ENCODE assay signal across 8 mouse cellular contexts in genomic region chr17:24528560-24528918, GRCm38 (mm10). TPM values are rescaled to one million over a fixed set of nuclear protein-coding genes. Genes with fewer than 3 reads are reported as not detected.
A peak's percentile ranks its signal among the peaks of the same experiment; 100 is the strongest.
DNase-seq lines count a peak whose midpoint lies in the region; ATAC-seq and TF ChIP-seq lines count a peak whose summit lies in the region.

No protein-coding gene starts in this region.

- H3K9ac ChIP-seq in limb, embryonic 13.5 days, result peak overlapping the region; percentile 80
- H3K9ac ChIP-seq in stomach, embryonic 16.5 days (ENCODE audit: low read length), result peak overlapping the region; percentile 81

- DNase-seq in CD4-positive, CD25-positive, alpha-beta regulatory T cell, adult 2 months (ENCODE audit: low read depth, low spot score), result peak; percentile 75
- DNase-seq in spleen, adult 2 months (ENCODE audit: low read depth in 1 of 2, low spot score in 2 of 2), result no peak
- DNase-seq in spleen, adult 12 weeks (ENCODE audit: low spot score), result no peak
- no peak for DNase-seq in cerebellum, adult 9-11 months
- no peak for DNase-seq in retina, embryonic 14.5 days (ENCODE audit: low spot score)

- peak overlapping the region; percentile 79 for H3K4me2 ChIP-seq in limb, embryonic 13.5 days (replicated peaks)
- H3K4me2 ChIP-seq in stomach, embryonic 16.5 days (ENCODE audit: low read depth, low read length), result peak overlapping the region; percentile 66

- no peaks in the 10 kb centered on the region for H3K9me3 ChIP-seq in limb, embryonic 13.5 days
- H3K9me3 ChIP-seq in stomach, embryonic 16.5 days (replicated peaks; ENCODE audit: control insufficient read depth, low read length), result no peaks in the 10 kb centered on the region

- H3K27ac ChIP-seq in spleen, adult 2 months (ENCODE audit: insufficient read depth, low read length), result peak overlapping the region; percentile 50; the same call in 1 of the 2 replicates
- H3K27ac ChIP-seq in limb, embryonic 13.5 days, result peak overlapping the region; percentile 79
- peak overlapping the region; percentile 85 for H3K27ac ChIP-seq in stomach, embryonic 16.5 days (ENCODE audit: low read length)

- H3K4me1 ChIP-seq in spleen, adult 2 months (ENCODE audit: control insufficient read depth, insufficient read depth, insufficient read length), result peaks cover 22% of the 10 kb centered on the region
- H3K4me1 ChIP-seq in limb, embryonic 13.5 days, result peaks cover 72% of the 10 kb centered on the region
- peaks cover 42% of the 10 kb centered on the region for H3K4me1 ChIP-seq in stomach, embryonic 16.5 days (ENCODE audit: control insufficient read depth, insufficient read depth, low read length)

- no peak for TF ChIP-seq POLR2A in spleen, adult 2 months (IDR thresholded peaks at IDR 0.05; ENCODE audit: low read depth, low read length)

- H3K27me3 ChIP-seq in spleen, adult 2 months (ENCODE audit: control insufficient read depth, insufficient read depth, low read length), result no peaks in the 10 kb centered on the region
- no peaks in the 10 kb centered on the region for H3K27me3 ChIP-seq in limb, embryonic 13.5 days
- no peaks in the 10 kb centered on the region for H3K27me3 ChIP-seq in stomach, embryonic 16.5 days (ENCODE audit: control insufficient read depth, insufficient read depth, low read length)

- no peak for TF ChIP-seq CTCF in spleen, adult 2 months (IDR thresholded peaks at IDR 0.05; ENCODE audit: extremely low read depth, insufficient read depth, insufficient read length, insufficient replicate concordance)

- H3K36me3 ChIP-seq in spleen, adult 2 months (ENCODE audit: control insufficient read depth, insufficient read depth, low read length), result peaks cover 7% of the 10 kb centered on the region; the same call in 1 of the 2 replicates
- peaks cover 24% of the 10 kb centered on the region for H3K36me3 ChIP-seq in limb, embryonic 13.5 days
- H3K36me3 ChIP-seq in stomach, embryonic 16.5 days (ENCODE audit: control insufficient read depth, insufficient read depth, low read length), result 0 out of 2 replicates have a peak, but pooled peaks cover 6% of the 10 kb centered on the region

- WGBS in spleen, adult 2 months, result under 1% methylated on average over 8 of the region's 8 CpGs
- WGBS in limb, embryonic 13.5 days, result under 1% methylated on average over 8 of the region's 8 CpGs
- WGBS in stomach, embryonic 16.5 days, result under 1% methylated on average over 8 of the region's 8 CpGs

- ATAC-seq in CD4-positive, CD25-positive, alpha-beta regulatory T cell, adult 4 months, result no peak
- ATAC-seq in limb, embryonic 13.5 days (ENCODE audit: low FRiP score, low read depth), result no peak
- ATAC-seq in stomach, embryonic 16.5 days (ENCODE audit: insufficient read depth, low FRiP score), result no peak

- H3K4me3 ChIP-seq in spleen, adult 2 months (ENCODE audit: extremely low read depth, insufficient read depth, insufficient read length), result peak overlapping the region; percentile 64
- H3K4me3 ChIP-seq in limb, embryonic 13.5 days, result peak overlapping the region; percentile 88
- H3K4me3 ChIP-seq in stomach, embryonic 16.5 days (replicated peaks; ENCODE audit: low read length), result peak overlapping the region; percentile 65

RNA-seq across cellular contexts. Expression of gene Traf7, which starts 0.8 kb away (rescaled TPM):
- polyA plus RNA-seq in CD4-positive, CD25-positive, alpha-beta regulatory T cell, adult 4 months (2017; shearing (Covaris generic)), result 10 to 100 TPM; 52.8 to 72.1 TPM
- 182 and 213 TPM in 2 replicates for polyA plus RNA-seq in spleen, adult 2 months (2012; rRNA removed)
- polyA plus RNA-seq in limb, embryonic 13.5 days (2015; fragmentation: Nextera tagmentation; extraction: Ambion mirVana), result 96.2 and 103 TPM in 2 replicates
- polyA plus RNA-seq in stomach, embryonic 16.5 days (2015; fragmentation: Nextera tagmentation; extraction: Ambion mirVana), result 80.6 and 104 TPM in 2 replicates

RNA-seq across cellular contexts. Expression of gene Rab26, which starts 5.5 kb away (rescaled TPM):
- polyA plus RNA-seq in CD4-positive, CD25-positive, alpha-beta regulatory T cell, adult 4 months (2017; shearing (Covaris generic)), result 1 to 10 TPM; 4.0 to 5.0 TPM
- polyA plus RNA-seq in spleen, adult 2 months (2012; rRNA removed), result 2.2 and 2.5 TPM in 2 replicates
- 3.4 TPM in 2 replicates for polyA plus RNA-seq in limb, embryonic 13.5 days (2015; fragmentation: Nextera tagmentation; extraction: Ambion mirVana)
- polyA plus RNA-seq in stomach, embryonic 16.5 days (2015; fragmentation: Nextera tagmentation; extraction: Ambion mirVana), result 7.9 and 9.4 TPM in 2 replicates

RNA-seq across cellular contexts. Expression of gene Pkd1, which starts 21.1 kb away (rescaled TPM):
- polyA plus RNA-seq in CD4-positive, CD25-positive, alpha-beta regulatory T cell, adult 4 months (2017; shearing (Covaris generic)), result 10 to 100 TPM; 16.8 to 34.7 TPM
- polyA plus RNA-seq in spleen, adult 2 months (2012; rRNA removed), result 70.8 and 73.9 TPM in 2 replicates
- polyA plus RNA-seq in limb, embryonic 13.5 days (2015; fragmentation: Nextera tagmentation; extraction: Ambion mirVana), result 22.3 and 36.6 TPM in 2 replicates
- 21.7 and 22.2 TPM in 2 replicates for polyA plus RNA-seq in stomach, embryonic 16.5 days (2015; fragmentation: Nextera tagmentation; extraction: Ambion mirVana)

RNA-seq across cellular contexts. Expression of gene Caskin1, which starts 40.1 kb away (rescaled TPM):
- polyA plus RNA-seq in CD4-positive, CD25-positive, alpha-beta regulatory T cell, adult 4 months (2017; shearing (Covaris generic)), result under 1 TPM; 0.16 TPM
- 0.40 and 0.47 TPM in 2 replicates for polyA plus RNA-seq in spleen, adult 2 months (2012; rRNA removed)
- 5.0 and 5.2 TPM in 2 replicates for polyA plus RNA-seq in limb, embryonic 13.5 days (2015; fragmentation: Nextera tagmentation; extraction: Ambion mirVana)
- 1.5 and 2.3 TPM in 2 replicates for polyA plus RNA-seq in stomach, embryonic 16.5 days (2015; fragmentation: Nextera tagmentation; extraction: Ambion mirVana)

RNA-seq across cellular contexts. Expression of gene Mlst8, which starts 49.7 kb away (rescaled TPM):
- 10 to 100 TPM; 14.3 to 25.8 TPM for polyA plus RNA-seq in CD4-positive, CD25-positive, alpha-beta regulatory T cell, adult 4 months (2017; shearing (Covaris generic))
- polyA plus RNA-seq in spleen, adult 2 months (2012; rRNA removed), result 37.8 and 43.7 TPM in 2 replicates
- polyA plus RNA-seq in limb, embryonic 13.5 days (2015; fragmentation: Nextera tagmentation; extraction: Ambion mirVana), result 33.1 and 35.6 TPM in 2 replicates
- 29.0 and 33.6 TPM in 2 replicates for polyA plus RNA-seq in stomach, embryonic 16.5 days (2015; fragmentation: Nextera tagmentation; extraction: Ambion mirVana)
